Mouse (Mus musculus) embryo, embryonic 9.5 days (tissue): ENCODE measurements around the gene Pigm.

Source experiments
- DNase-seq: peaks from one replicate; pipeline ENCODE4 v3.0.0-alpha.2; 2017; ENCODE audit errors: extremely low spot score

The Pigm gene

GRCm38 (mm10) chr1:172376198-172376667 lies at the start of gene Pigm:
Pigm (plus strand) TSS chr1:172376546.
- DNase-seq: peak; percentile 96

- no peak for DNase-seq
These were observed 49.7 kb upstream of the Pigm start for GRCm38 (mm10) chr1:172326684-172327083.

- DNase-seq: no peak
These were observed 48.9 kb upstream of the Pigm start for GRCm38 (mm10) chr1:172327206-172328001.

- DNase-seq: no peak
These were observed 48.3 kb upstream of the Pigm start for GRCm38 (mm10) chr1:172328041-172328440.

- DNase-seq: no peak
These were observed 47.9 kb upstream of the Pigm start for GRCm38 (mm10) chr1:172328461-172328860.

GRCm38 (mm10) chr1:172329131-172329530 lies 47.2 kb upstream of the Pigm start, which contains the start of gene Kcnj9:
Kcnj9 (minus strand) TSS chr1:172329318.
- DNase-seq: no peak

GRCm38 (mm10) chr1:172329616-172330015 lies 46.7 kb upstream of the Pigm start:
- no peak for DNase-seq

GRCm38 (mm10) chr1:172331422-172331947 lies 44.9 kb upstream of the Pigm start:
- no peak for DNase-seq

- no peak for DNase-seq
These were observed 43.4 kb upstream of the Pigm start for GRCm38 (mm10) chr1:172332925-172333324.

GRCm38 (mm10) chr1:172333512-172333911 lies 42.8 kb upstream of the Pigm start:
- no peak for DNase-seq

- no peak for DNase-seq
These were observed 40.5 kb upstream of the Pigm start for GRCm38 (mm10) chr1:172335804-172336203.

- DNase-seq: no peak
These were observed 38.7 kb upstream of the Pigm start for GRCm38 (mm10) chr1:172337411-172338185.

GRCm38 (mm10) chr1:172340729-172341321 lies 35.5 kb upstream of the Pigm start, which contains the start of gene Kcnj10:
Kcnj10 (plus strand) TSS chr1:172341210.
- peak; percentile 82 for DNase-seq

GRCm38 (mm10) chr1:172341386-172341785 lies 35.0 kb upstream of the Pigm start:
- no peak for DNase-seq

GRCm38 (mm10) chr1:172342729-172343128 lies 33.6 kb upstream of the Pigm start:
- no peak for DNase-seq

GRCm38 (mm10) chr1:172343914-172344313 lies 32.4 kb upstream of the Pigm start:
- no peak for DNase-seq

GRCm38 (mm10) chr1:172344820-172345219 lies 31.5 kb upstream of the Pigm start:
- no peak for DNase-seq

- no peak for DNase-seq
These were observed 29.6 kb upstream of the Pigm start for GRCm38 (mm10) chr1:172346707-172347106.

GRCm38 (mm10) chr1:172347382-172347781 lies 29.0 kb upstream of the Pigm start:
- no peak for DNase-seq

GRCm38 (mm10) chr1:172349504-172349903 lies 26.8 kb upstream of the Pigm start:
- no peak for DNase-seq

- DNase-seq: peak; percentile 78
These were observed 26.2 kb upstream of the Pigm start for GRCm38 (mm10) chr1:172349916-172350812.
